Mouse (Mus musculus) cortical plate, adult 2 months (tissue): ENCODE data around the gene Tmem41b. TPM values are rescaled to one million over a fixed set of nuclear protein-coding genes. Genes with fewer than 3 reads are reported as not detected.
A peak's percentile ranks its signal among the peaks of the same experiment; 100 is the strongest.

Experiments
- H3K27ac ChIP-seq: fragments of 200-500 bp; 2 replicates; pipeline ENCODE4 v1.5.1; 2012; ENCODE audit warnings: low read length, control low read depth, inconsistent platforms; ENCODE audit not compliant: insufficient read depth
- H3K4me1 ChIP-seq: fragments of 200-500 bp; 2 replicates; pipeline ENCODE4 v1.6.1; 2011; ENCODE audit warnings: low read length; ENCODE audit not compliant: control insufficient read depth, insufficient read depth
- H3K4me3 ChIP-seq: fragments of 200-500 bp; 2 replicates; pipeline ENCODE4 v1.5.1; 2011; ENCODE audit warnings: mild to moderate bottlenecking, low read length, control low read depth; ENCODE audit not compliant: insufficient read depth
- CTCF ChIP-seq: fragments of 200-500 bp; IDR thresholded peaks from 2 replicates; pipeline ENCODE4 v1.5.1; 2011; ENCODE audit warnings: mild to moderate bottlenecking, control low read depth, low read length; ENCODE audit not compliant: insufficient read depth; ENCODE audit errors: extremely low read depth
- POLR2A ChIP-seq: fragments of 200-500 bp; IDR thresholded peaks from 2 replicates; pipeline ENCODE4 v1.6.1; 2011; ENCODE audit warnings: mild to moderate bottlenecking, low read length, control low read depth; ENCODE audit not compliant: insufficient read depth; ENCODE audit errors: extremely low read depth
- polyA plus RNA-seq: library from polyadenylated mRNA; depleted of rRNA; stranded (reverse); fragments of >200 nt; gene quantifications from 2 replicates; pipeline ENCODE4 v1.2.3, GENCODE M21; 2012; rRNA removed

The Tmem41b gene
- polyA plus RNA-seq, 1 experiment: 39.0 TPM

DNA sequence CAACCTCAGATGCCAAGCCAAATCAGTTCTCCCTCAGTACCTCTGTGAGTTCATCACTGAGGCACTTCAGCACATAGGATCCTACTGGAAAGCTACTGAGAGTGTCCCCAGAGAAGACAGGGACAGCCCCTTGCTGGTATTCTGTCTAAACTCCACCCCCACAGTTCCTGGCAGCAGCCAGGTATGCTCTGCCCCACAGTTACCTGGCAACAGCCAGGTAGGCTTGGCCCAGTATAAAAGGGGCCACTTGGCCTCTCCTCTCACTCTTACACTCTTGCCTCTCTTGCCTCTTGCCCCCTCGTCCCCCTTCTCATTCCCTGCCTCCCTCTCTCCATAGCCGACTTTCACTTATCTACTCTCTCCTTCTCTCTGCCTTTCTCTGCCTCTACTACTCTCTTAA lies 61.8 kb downstream of the Tmem41b start:
- peak overlapping the region; percentile 39; the same call in 1 of the 2 replicates for H3K27ac ChIP-seq
- peaks cover 4% of the 10 kb centered on the region for H3K4me1 ChIP-seq

DNA sequence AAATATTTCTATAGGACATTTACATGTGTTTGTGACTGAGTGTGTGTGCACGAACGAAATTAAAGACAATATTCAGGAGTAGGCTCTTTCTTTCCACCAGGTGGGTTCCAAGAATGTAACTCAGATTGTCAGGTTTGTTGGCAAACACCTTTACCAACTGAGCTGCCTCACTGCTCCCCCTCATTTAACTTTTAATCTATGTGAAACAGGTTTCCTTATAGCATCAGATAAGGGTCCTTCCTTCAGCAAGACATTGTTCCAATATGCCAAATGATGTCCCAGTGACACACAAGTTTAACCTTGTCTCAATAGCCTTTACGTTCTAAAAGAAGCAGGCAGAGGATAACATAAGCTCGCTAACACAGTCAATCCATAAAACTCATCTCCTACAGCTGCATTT lies 63.8 kb downstream of the Tmem41b start:
- no peaks in the 10 kb centered on the region for H3K4me1 ChIP-seq
- TF ChIP-seq CTCF (no peak), POLR2A (no peak)

More for the DNA sequence above, 61.8 kb downstream of the Tmem41b start:
- no peak for TF ChIP-seq CTCF
- TF ChIP-seq POLR2A: no peak
- no peak overlapping the region for H3K4me3 ChIP-seq

More for the DNA sequence above, 63.8 kb downstream of the Tmem41b start:
- H3K27ac ChIP-seq: no peak overlapping the region
- no peak overlapping the region for H3K4me3 ChIP-seq

Other genes starting within 250 kb of the Tmem41b start
- gene Tmem9b, start 234.1 kb downstream of the Tmem41b start, polyA plus RNA-seq: 144 and 153 TPM in 2 replicates
- 45.1 and 47.7 TPM in 2 replicates for gene Nrip3, start 204.9 kb downstream of the Tmem41b start, polyA plus RNA-seq
- gene Scube2, start 121.2 kb downstream of the Tmem41b start, polyA plus RNA-seq: 0.35 and 0.57 TPM in 2 replicates
- gene Dennd5a, start 26.5 kb downstream of the Tmem41b start, polyA plus RNA-seq: 214 and 216 TPM in 2 replicates
- 44.7 and 45.4 TPM in 2 replicates for gene Ipo7, start 31.3 kb upstream of the Tmem41b start, polyA plus RNA-seq
- gene Zfp143, start 74.3 kb upstream of the Tmem41b start, polyA plus RNA-seq: 10.1 and 12.9 TPM in 2 replicates
- gene Wee1, start 135.1 kb upstream of the Tmem41b start, polyA plus RNA-seq: 15.2 and 15.4 TPM in 2 replicates
- gene Swap70, start 234.8 kb upstream of the Tmem41b start, polyA plus RNA-seq: 9.8 and 10.5 TPM in 2 replicates